Mouse (Mus musculus): ENCODE results near the gene Fbxo2.

DNA sequence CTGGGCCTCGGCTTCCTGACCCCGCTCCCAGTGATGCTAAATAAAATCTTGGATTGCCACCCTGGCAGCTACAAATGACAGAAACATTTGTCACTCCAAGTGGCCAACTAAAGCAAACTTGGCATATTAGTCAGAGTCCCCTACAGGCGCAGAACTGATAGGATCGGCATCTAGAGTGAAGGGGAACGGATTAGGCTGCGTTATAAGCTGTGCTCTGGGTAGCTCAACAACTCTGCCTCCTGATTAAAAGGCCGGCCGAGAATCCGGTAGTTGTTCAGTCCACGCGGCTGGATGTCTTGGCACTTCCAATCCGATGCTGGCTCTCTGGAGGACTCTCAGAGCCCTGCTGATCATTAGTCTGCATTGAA is 14.1 kb downstream of the Fbxo2 start:
- TF ChIP-seq SMC3 (IDR thresholded peaks at IDR 0.05; ENCODE audit: low read depth, low read length) (no peak), POLR2A (IDR thresholded peaks at IDR 0.05; ENCODE audit: low read depth, low read length) (no peak), JUND (conservative IDR thresholded peaks at IDR 0.05; ENCODE audit: low read depth, low read length) (no peak), MAX (IDR thresholded peaks at IDR 0.05; ENCODE audit: low read length) (no peak), CHD2 (IDR thresholded peaks at IDR 0.05; ENCODE audit: low read length) (no peak), CTCF (conservative IDR thresholded peaks at IDR 0.05 in 1 of 2, IDR thresholded peaks at IDR 0.05 in 1 of 2; ENCODE audit: low read depth in 2 of 2, low read length in 2 of 2) (no peak)
